Mouse (Mus musculus) urinary bladder, postnatal 25 days (tissue): ENCODE results near the gene Pigc.

Experiments used
- DNase-seq: peaks from one replicate; pipeline ENCODE4 v3.0.0; 2022; ENCODE audit warnings: low spot score

The Pigc gene

GRCm38 (mm10) chr1:162008631-162009067, 39.7 kb downstream of the Pigc start:
- DNase-seq = no peak

- no peak for DNase-seq
Measured at GRCm38 (mm10) chr1:162009086-162009485, 40.1 kb downstream of the Pigc start.

- no peak for DNase-seq
Measured at GRCm38 (mm10) chr1:162011523-162012245, 42.7 kb downstream of the Pigc start.

GRCm38 (mm10) chr1:162013561-162013960, 44.6 kb downstream of the Pigc start:
- DNase-seq = no peak

- DNase-seq = no peak
Measured at GRCm38 (mm10) chr1:162015247-162015862, 46.4 kb downstream of the Pigc start.

GRCm38 (mm10) chr1:162016982-162017381, 48.0 kb downstream of the Pigc start:
- no peak for DNase-seq

- no peak for DNase-seq
Measured at GRCm38 (mm10) chr1:162017975-162018600, 49.1 kb downstream of the Pigc start.

- DNase-seq = no peak
Measured at GRCm38 (mm10) chr1:162018601-162018977, 49.6 kb downstream of the Pigc start.

- DNase-seq = no peak
Measured at GRCm38 (mm10) chr1:162020303-162020731, 51.3 kb downstream of the Pigc start.

GRCm38 (mm10) chr1:162020766-162021165, 51.8 kb downstream of the Pigc start:
- DNase-seq = no peak
